In the genomic region with DNA sequence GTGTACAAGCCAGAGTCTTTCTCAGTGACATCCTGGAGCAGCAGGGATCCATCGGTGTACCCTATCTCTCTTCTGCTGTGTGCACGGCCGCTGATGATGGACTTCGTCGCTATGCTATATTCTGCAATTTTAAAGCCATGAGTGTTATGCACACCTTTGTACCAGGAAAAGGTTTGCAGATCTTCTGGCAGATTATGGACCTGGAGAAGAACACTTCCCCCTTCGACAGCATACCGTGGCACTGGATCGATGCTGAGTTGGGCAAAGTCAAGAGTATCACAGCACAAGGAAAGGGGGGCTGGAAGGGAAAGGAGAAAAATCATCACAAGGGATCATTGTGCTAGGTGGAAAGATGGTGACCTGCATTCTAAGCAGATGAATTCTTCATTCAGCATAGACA, we compare ENCODE assay signal across 47 mouse cellular contexts. TPM values are rescaled to one million over a fixed set of nuclear protein-coding genes. Genes with fewer than 3 reads are reported as not detected.
"Had no signal": no experiment of that assay in that cellular context is flagged by ENCODE, and none has a peak within 500 bp of the region (broad histone marks: within the 10 kb centered on the region; RNA-seq: fewer than 3 reads in every experiment).

No protein-coding gene starts in this region.

- H3K27ac ChIP-seq: limb, embryonic 10.5 days; limb, embryonic 12.5 days; limb, embryonic 13.5 days; limb, embryonic 15.5 days; liver, embryonic 12.5 days; liver, embryonic 13.5 days; liver, embryonic 14.5 days; liver, embryonic 15.5 days; lung, embryonic 15.5 days; macrophage; midbrain, embryonic 10.5 days; midbrain, embryonic 12.5 days; midbrain, embryonic 13.5 days; midbrain, embryonic 15.5 days; neural tube, embryonic 12.5 days had no signal

- H3K9me3 ChIP-seq: limb, embryonic 10.5 days; limb, embryonic 15.5 days; liver, embryonic 12.5 days; liver, embryonic 13.5 days; liver, embryonic 15.5 days; lung, embryonic 15.5 days; midbrain, embryonic 15.5 days had no signal

- H3K4me3 ChIP-seq: limb, embryonic 10.5 days; limb, embryonic 12.5 days; limb, embryonic 13.5 days; limb, embryonic 15.5 days; liver, embryonic 12.5 days; liver, embryonic 13.5 days; liver, embryonic 15.5 days; lung, embryonic 15.5 days; megakaryocyte, embryonic 14.5 days; midbrain, embryonic 10.5 days; midbrain, embryonic 12.5 days; midbrain, embryonic 13.5 days; midbrain, embryonic 15.5 days; myocyte; neural tube, embryonic 12.5 days had no signal

- H3K4me2 ChIP-seq: limb, embryonic 12.5 days; limb, embryonic 13.5 days; limb, embryonic 15.5 days; liver, embryonic 11.5 days; liver, embryonic 12.5 days; liver, embryonic 13.5 days; liver, embryonic 15.5 days; lung, embryonic 14.5 days; lung, embryonic 15.5 days; midbrain, embryonic 11.5 days; midbrain, embryonic 12.5 days; midbrain, embryonic 13.5 days; midbrain, embryonic 15.5 days; neural tube, embryonic 12.5 days had no signal

- H3K27me3 ChIP-seq: limb, embryonic 12.5 days; limb, embryonic 13.5 days; limb, embryonic 15.5 days; liver, embryonic 12.5 days; liver, embryonic 13.5 days; liver, embryonic 15.5 days; lung, embryonic 15.5 days; megakaryocyte, embryonic 14.5 days; midbrain, embryonic 12.5 days; midbrain, embryonic 13.5 days; midbrain, embryonic 15.5 days; neural tube, embryonic 12.5 days had no signal

- H3K36me3 ChIP-seq: limb, embryonic 10.5 days; limb, embryonic 12.5 days; limb, embryonic 13.5 days; limb, embryonic 15.5 days; liver, embryonic 12.5 days; liver, embryonic 13.5 days; liver, embryonic 15.5 days; lung, embryonic 15.5 days; midbrain, embryonic 10.5 days; midbrain, embryonic 12.5 days; midbrain, embryonic 13.5 days; midbrain, embryonic 15.5 days; neural tube, embryonic 12.5 days had no signal

- ATAC-seq: liver, embryonic 12.5 days; liver, postnatal 0 days; lung, postnatal 0 days; midbrain, embryonic 13.5 days; midbrain, embryonic 15.5 days; midbrain, embryonic 16.5 days had no signal

- DNase-seq: left cerebral cortex, postnatal 4 days; liver; liver, embryonic 13.5 days; liver, postnatal 0 days; lung, adult 18-20 months; lung, adult 2 months; lung, embryonic 14.5 days; lung, postnatal 10 days; lung, postnatal 14 days; lung, postnatal 36 days; lung, postnatal 4 days; midbrain, embryonic 14.5 days had no signal

- H3K4me1 ChIP-seq: limb, embryonic 10.5 days; limb, embryonic 12.5 days; limb, embryonic 13.5 days; limb, embryonic 15.5 days; liver, embryonic 12.5 days; liver, embryonic 13.5 days; liver, embryonic 15.5 days; lung, embryonic 15.5 days; megakaryocyte, embryonic 14.5 days; midbrain, embryonic 10.5 days; midbrain, embryonic 12.5 days; midbrain, embryonic 13.5 days; midbrain, embryonic 15.5 days; neural tube, embryonic 12.5 days had no signal

- H3K9ac ChIP-seq: limb, embryonic 12.5 days; limb, embryonic 13.5 days; limb, embryonic 15.5 days; liver, embryonic 12.5 days; liver, embryonic 13.5 days; liver, embryonic 14.5 days; liver, embryonic 15.5 days; liver, postnatal 0 days; lung, embryonic 14.5 days; lung, embryonic 15.5 days; midbrain, embryonic 12.5 days; midbrain, embryonic 13.5 days; midbrain, embryonic 15.5 days; neural tube, embryonic 12.5 days had no signal

RNA-seq across cellular contexts. Expression of a gene that starts 7.4 kb away (rescaled TPM):
- total RNA-seq: left cerebral cortex, postnatal 10 days; left cerebral cortex, postnatal 14 days; left cerebral cortex, postnatal 25 days; left cerebral cortex, postnatal 36 days; left cerebral cortex, postnatal 4 days; liver, adult 2 months; megakaryocyte progenitor cell, adult 5-6 weeks; megakaryocyte, adult 5-6 weeks; megakaryocyte-erythroid progenitor cell, adult 5-6 weeks; midbrain, postnatal 0 days; monocyte, adult 5-6 weeks had no signal
- polyA plus RNA-seq: limb, embryonic 10.5 days; limb, embryonic 11.5 days; limb, embryonic 12.5 days; limb, embryonic 13.5 days; limb, embryonic 15.5 days; liver, adult 2 months; liver, embryonic 11.5 days; liver, embryonic 12.5 days; liver, embryonic 13.5 days; liver, embryonic 14.5 days; liver, embryonic 15.5 days; liver, embryonic 16.5 days; liver, postnatal 0 days; lung, adult 2 months; lung, embryonic 14.5 days; lung, embryonic 15.5 days; lung, embryonic 16.5 days; lung, postnatal 0 days; macrophage; midbrain, embryonic 10.5 days; midbrain, embryonic 11.5 days; midbrain, embryonic 12.5 days; midbrain, embryonic 13.5 days; midbrain, embryonic 14.5 days; midbrain, embryonic 15.5 days; midbrain, embryonic 16.5 days; midbrain, postnatal 0 days; myocyte; neural tube, embryonic 11.5 days; neural tube, embryonic 12.5 days had no signal

RNA-seq across cellular contexts. Expression of a gene that starts 40.7 kb away (rescaled TPM):
- total RNA-seq: left cerebral cortex, postnatal 10 days; left cerebral cortex, postnatal 14 days; left cerebral cortex, postnatal 25 days; left cerebral cortex, postnatal 36 days; left cerebral cortex, postnatal 4 days; liver, adult 2 months; megakaryocyte progenitor cell, adult 5-6 weeks; megakaryocyte, adult 5-6 weeks; megakaryocyte-erythroid progenitor cell, adult 5-6 weeks; midbrain, postnatal 0 days; monocyte, adult 5-6 weeks had no signal
- polyA plus RNA-seq: limb, embryonic 10.5 days; limb, embryonic 11.5 days; limb, embryonic 12.5 days; limb, embryonic 13.5 days; limb, embryonic 14.5 days; limb, embryonic 15.5 days; liver, adult 2 months; liver, embryonic 11.5 days; liver, embryonic 12.5 days; liver, embryonic 13.5 days; liver, embryonic 14.5 days; liver, embryonic 15.5 days; liver, embryonic 16.5 days; liver, postnatal 0 days; lung, adult 2 months; lung, embryonic 14.5 days; lung, embryonic 15.5 days; lung, embryonic 16.5 days; lung, postnatal 0 days; macrophage; midbrain, embryonic 10.5 days; midbrain, embryonic 11.5 days; midbrain, embryonic 12.5 days; midbrain, embryonic 13.5 days; midbrain, embryonic 14.5 days; midbrain, embryonic 15.5 days; midbrain, embryonic 16.5 days; midbrain, postnatal 0 days; neural tube, embryonic 11.5 days; neural tube, embryonic 12.5 days had no signal

RNA-seq across cellular contexts. Expression of a gene that starts 42.4 kb away (rescaled TPM):
- total RNA-seq: left cerebral cortex, postnatal 10 days; left cerebral cortex, postnatal 14 days; left cerebral cortex, postnatal 25 days; left cerebral cortex, postnatal 36 days; left cerebral cortex, postnatal 4 days; liver, adult 2 months; megakaryocyte progenitor cell, adult 5-6 weeks; megakaryocyte, adult 5-6 weeks; megakaryocyte-erythroid progenitor cell, adult 5-6 weeks; midbrain, postnatal 0 days; monocyte, adult 5-6 weeks had no signal
- polyA plus RNA-seq: limb, embryonic 10.5 days; limb, embryonic 11.5 days; limb, embryonic 12.5 days; limb, embryonic 13.5 days; limb, embryonic 15.5 days; liver, adult 2 months; liver, embryonic 11.5 days; liver, embryonic 12.5 days; liver, embryonic 13.5 days; liver, embryonic 14.5 days; liver, embryonic 15.5 days; liver, embryonic 16.5 days; liver, postnatal 0 days; lung, adult 2 months; lung, embryonic 14.5 days; lung, embryonic 15.5 days; lung, embryonic 16.5 days; lung, postnatal 0 days; macrophage; midbrain, embryonic 10.5 days; midbrain, embryonic 11.5 days; midbrain, embryonic 12.5 days; midbrain, embryonic 13.5 days; midbrain, embryonic 14.5 days; midbrain, embryonic 15.5 days; midbrain, embryonic 16.5 days; midbrain, postnatal 0 days; myocyte; neural tube, embryonic 11.5 days; neural tube, embryonic 12.5 days had no signal
